Mouse (Mus musculus): Measurements from ENCODE around the gene Epha7. TPM values are rescaled to one million over a fixed set of nuclear protein-coding genes. Genes with fewer than 3 reads are reported as not detected.

Gene Epha7
- polyA plus RNA-seq, 1 experiment: 0.07 TPM

DNA sequence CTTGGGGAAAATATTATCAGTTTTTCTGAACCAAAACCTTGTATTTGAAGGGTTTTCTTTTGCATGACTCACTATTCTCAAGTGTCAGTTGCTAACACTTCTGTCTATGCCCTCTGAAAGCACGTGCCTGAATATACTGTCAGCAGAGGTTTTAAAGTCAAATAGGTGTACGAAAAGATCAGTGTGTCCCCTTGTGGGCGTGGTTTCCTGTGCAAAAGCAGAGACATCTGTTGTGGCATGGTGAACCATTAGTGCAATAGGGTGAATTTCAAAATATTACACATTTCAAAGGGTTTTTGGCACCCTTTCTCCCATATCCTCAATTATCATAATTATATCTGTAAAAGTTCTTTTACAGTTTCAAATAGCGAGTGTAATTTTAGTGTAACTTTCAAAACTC lies 120.5 kb downstream of the Epha7 start:
- Histone ChIP-seq H3K9me3 (0 out of 2 replicates have a peak, but pooled peaks cover 3% of the 10 kb centered on the region), H3K36me3 (replicated peaks; ENCODE audit: low read length) (no peaks in the 10 kb centered on the region), H3K4me1 (no peaks in the 10 kb centered on the region), H3K4me3 (replicated peaks) (no peak overlapping the region), H3K27me3 (replicated peaks) (no peaks in the 10 kb centered on the region)
- TF ChIP-seq FLI1 (IDR thresholded peaks at IDR 0.05; ENCODE audit: low read length): no peak
- no peak for TF ChIP-seq GATA1 (IDR thresholded peaks at IDR 0.05; ENCODE audit: borderline replicate concordance, low read length)

DNA sequence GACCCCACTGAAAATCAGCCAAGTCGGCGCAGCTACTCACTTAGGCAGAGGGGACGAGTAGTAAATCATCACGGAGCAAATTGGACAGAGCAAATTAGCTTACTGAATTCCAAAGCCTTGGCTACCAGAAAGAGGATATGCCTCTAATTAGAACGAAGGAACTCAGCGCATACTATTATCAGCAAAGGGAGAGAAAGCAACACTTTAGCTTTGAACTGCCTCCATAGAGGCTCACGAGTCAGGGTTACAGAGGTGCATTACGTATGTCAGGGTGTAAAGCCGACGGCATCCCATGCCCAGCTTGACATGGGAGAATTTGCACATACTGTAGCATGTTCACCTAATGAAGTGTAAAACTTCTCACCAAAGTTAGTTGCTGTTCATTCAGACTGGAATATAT lies 121.9 kb downstream of the Epha7 start:
- no peaks in the 10 kb centered on the region for H3K27me3 ChIP-seq (replicated peaks)
- H3K9me3 ChIP-seq: 0 out of 2 replicates have a peak, but pooled peaks cover 3% of the 10 kb centered on the region
- TF ChIP-seq GATA1 (IDR thresholded peaks at IDR 0.05; ENCODE audit: borderline replicate concordance, low read length): no peak
- TF ChIP-seq FLI1 (IDR thresholded peaks at IDR 0.05; ENCODE audit: low read length): no peak
- no peak overlapping the region for H3K4me3 ChIP-seq (replicated peaks)
- H3K36me3 ChIP-seq (replicated peaks; ENCODE audit: low read length): no peaks in the 10 kb centered on the region
- H3K4me1 ChIP-seq: no peaks in the 10 kb centered on the region

DNA sequence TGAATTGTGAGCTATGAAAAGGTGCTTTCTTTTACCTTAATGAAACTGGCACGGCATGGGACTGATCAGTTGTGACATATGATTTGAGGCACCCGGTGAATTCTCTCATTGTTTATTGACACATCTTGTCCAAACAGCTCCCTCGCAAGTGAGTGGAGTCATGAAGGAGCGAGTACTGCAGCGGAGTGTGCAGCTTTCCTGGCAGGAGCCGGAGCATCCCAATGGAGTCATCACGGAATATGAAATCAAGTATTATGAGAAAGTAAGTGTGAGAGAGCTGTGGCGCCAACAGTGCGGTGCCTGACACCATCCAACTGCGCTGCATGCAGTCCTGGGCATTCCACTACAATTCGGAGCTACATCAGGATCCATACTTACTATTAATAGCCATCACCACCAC lies 122.6 kb downstream of the Epha7 start:
- Histone ChIP-seq H3K4me3 (replicated peaks) (no peak overlapping the region), H3K36me3 (replicated peaks; ENCODE audit: low read length) (no peaks in the 10 kb centered on the region), H3K9me3 (0 out of 2 replicates have a peak, but pooled peaks cover 3% of the 10 kb centered on the region), H3K27me3 (replicated peaks) (no peaks in the 10 kb centered on the region), H3K4me1 (no peaks in the 10 kb centered on the region)
- TF ChIP-seq GATA1 (IDR thresholded peaks at IDR 0.05; ENCODE audit: borderline replicate concordance, low read length) (no peak), FLI1 (IDR thresholded peaks at IDR 0.05; ENCODE audit: low read length) (no peak)

- H3K36me3 ChIP-seq (replicated peaks; ENCODE audit: low read length): no peaks in the 10 kb centered on the region
- no peaks in the 10 kb centered on the region for H3K4me1 ChIP-seq
- TF ChIP-seq FLI1 (IDR thresholded peaks at IDR 0.05; ENCODE audit: low read length) (no peak), GATA1 (IDR thresholded peaks at IDR 0.05; ENCODE audit: borderline replicate concordance, low read length) (no peak)
- no peak overlapping the region for H3K4me3 ChIP-seq (replicated peaks)
- 0 out of 2 replicates have a peak, but pooled peaks cover under 1% of the 10 kb centered on the region for H3K9me3 ChIP-seq
- no peaks in the 10 kb centered on the region for H3K27me3 ChIP-seq (replicated peaks)
These were observed 127.8 kb downstream of the Epha7 start for GRCm38 (mm10) chr4:28940710-28941109.

- no peaks in the 10 kb centered on the region for H3K27me3 ChIP-seq (replicated peaks)
- TF ChIP-seq GATA1 (IDR thresholded peaks at IDR 0.05; ENCODE audit: borderline replicate concordance, low read length): no peak
- no peak for TF ChIP-seq FLI1 (IDR thresholded peaks at IDR 0.05; ENCODE audit: low read length)
- no peaks in the 10 kb centered on the region for H3K4me1 ChIP-seq
- no peaks in the 10 kb centered on the region for H3K36me3 ChIP-seq (replicated peaks; ENCODE audit: low read length)
- no peaks in the 10 kb centered on the region for H3K9me3 ChIP-seq
- H3K4me3 ChIP-seq (replicated peaks): no peak overlapping the region
These were observed 131.3 kb downstream of the Epha7 start for GRCm38 (mm10) chr4:28944237-28944636.

DNA sequence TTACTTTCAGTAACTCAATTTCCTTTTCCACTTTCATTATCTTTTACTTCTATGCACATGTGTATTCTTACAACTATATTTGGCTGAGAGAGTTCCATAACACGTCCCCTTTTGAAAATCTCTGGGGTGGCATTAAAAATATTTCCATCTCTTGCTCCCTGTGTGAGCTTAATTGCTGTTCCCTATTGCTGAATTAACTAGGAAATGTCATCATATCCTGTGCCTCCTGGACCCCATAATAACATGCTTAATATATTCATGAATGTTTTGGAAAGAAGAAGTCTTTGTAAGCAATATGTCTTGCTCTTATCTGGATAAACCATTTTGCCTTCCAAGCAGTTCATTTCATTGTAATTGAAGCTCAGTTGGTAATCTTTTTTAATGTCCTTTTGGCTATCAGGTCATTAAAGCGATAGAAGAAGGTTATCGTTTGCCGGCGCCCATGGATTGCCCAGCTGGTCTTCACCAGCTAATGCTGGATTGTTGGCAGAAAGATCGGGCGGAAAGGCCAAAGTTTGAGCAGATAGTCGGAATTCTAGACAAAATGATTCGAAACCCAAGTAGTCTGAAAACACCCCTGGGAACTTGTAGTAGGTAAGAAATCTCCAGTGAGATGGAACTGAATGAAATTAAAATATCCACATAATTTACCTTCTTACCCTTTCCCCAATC lies 148.1 kb downstream of the Epha7 start:
- no peaks in the 10 kb centered on the region for H3K27me3 ChIP-seq (replicated peaks)
- no peaks in the 10 kb centered on the region for H3K4me1 ChIP-seq
- TF ChIP-seq FLI1 (IDR thresholded peaks at IDR 0.05; ENCODE audit: low read length): no peak
- TF ChIP-seq GATA1 (IDR thresholded peaks at IDR 0.05; ENCODE audit: borderline replicate concordance, low read length): no peak
- no peaks in the 10 kb centered on the region for H3K36me3 ChIP-seq (replicated peaks; ENCODE audit: low read length)
- no peaks in the 10 kb centered on the region for H3K9me3 ChIP-seq
- H3K4me3 ChIP-seq (replicated peaks): no peak overlapping the region

DNA sequence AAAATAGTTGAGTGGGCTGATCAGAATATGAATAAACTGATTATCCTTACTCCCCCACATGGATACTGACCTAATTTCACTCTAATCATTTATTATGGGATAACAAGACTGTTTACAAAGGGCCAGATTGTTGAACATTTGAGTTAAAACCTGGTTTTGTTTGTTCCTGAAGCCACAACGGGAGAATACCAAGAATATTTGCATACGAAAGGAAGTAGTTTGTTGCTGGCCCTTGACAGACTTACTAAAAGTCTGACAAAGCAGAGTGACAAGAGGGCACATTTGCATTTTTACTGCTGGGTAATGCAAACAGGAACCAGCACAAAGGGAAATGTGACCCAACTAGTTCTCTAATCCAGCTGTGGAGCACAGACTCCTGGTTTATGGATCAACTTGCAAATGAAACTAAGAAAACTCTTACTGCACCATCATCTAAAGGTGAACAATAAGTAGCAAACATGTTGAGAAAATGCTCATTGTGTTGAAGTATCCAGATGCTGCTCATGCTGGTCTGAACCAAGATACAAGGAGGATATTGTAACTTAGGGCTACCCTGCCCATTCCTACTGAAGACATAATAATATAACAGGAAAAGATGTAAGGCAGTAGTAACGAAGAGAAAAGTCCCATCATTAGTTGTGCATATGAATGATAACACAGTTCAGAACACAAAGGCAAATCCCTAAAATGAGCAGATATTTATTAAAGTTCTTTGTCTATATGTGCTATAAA lies 154.8 kb downstream of the Epha7 start:
- Histone ChIP-seq H3K36me3 (replicated peaks; ENCODE audit: low read length) (no peaks in the 10 kb centered on the region), H3K9me3 (no peaks in the 10 kb centered on the region), H3K4me1 (no peaks in the 10 kb centered on the region), H3K27me3 (replicated peaks) (no peaks in the 10 kb centered on the region), H3K4me3 (replicated peaks) (no peak overlapping the region)
- TF ChIP-seq FLI1 (IDR thresholded peaks at IDR 0.05; ENCODE audit: low read length) (no peak), GATA1 (IDR thresholded peaks at IDR 0.05; ENCODE audit: borderline replicate concordance, low read length) (no peak)

DNA sequence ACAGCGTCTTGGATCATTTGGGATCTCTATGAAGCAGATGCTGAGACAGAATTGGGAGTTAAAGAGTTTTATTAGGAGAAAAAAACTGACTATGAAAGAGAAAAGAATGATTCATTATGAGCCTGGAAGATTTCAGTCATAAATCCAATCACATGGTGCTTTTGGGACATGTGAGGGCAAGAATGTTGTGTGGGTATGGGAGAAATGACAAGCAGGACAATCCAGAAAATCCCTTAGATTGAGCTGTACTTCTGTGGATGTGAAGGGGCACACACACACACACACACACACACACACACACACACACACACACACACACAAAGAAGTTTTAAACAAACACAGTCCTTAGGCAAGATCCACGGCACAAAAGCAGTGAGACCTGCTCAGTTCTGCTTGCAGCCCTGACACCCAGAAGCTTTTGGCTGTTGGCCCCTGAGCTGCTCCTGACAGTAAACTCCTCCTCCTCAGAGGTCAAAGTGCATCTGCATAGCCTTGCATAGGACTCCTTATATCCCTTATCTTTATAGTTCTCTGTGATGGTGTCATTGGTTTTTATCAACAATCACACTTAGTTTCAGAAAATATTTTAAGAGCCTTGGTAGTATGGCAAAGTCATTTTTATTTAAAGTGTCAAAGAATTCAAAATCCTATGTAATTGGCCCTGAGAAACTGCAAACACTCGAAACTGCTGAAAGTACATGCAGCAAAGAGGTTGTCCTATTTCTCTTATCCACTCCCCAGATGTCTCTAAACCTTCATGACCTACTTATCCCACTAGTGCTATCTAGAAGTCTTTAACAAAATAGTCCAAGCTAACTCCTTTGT lies 185.7 kb downstream of the Epha7 start:
- TF ChIP-seq FLI1 (IDR thresholded peaks at IDR 0.05; ENCODE audit: low read length): no peak
- TF ChIP-seq GATA1 (IDR thresholded peaks at IDR 0.05; ENCODE audit: borderline replicate concordance, low read length): no peak
- no peaks in the 10 kb centered on the region for H3K27me3 ChIP-seq (replicated peaks)

DNA sequence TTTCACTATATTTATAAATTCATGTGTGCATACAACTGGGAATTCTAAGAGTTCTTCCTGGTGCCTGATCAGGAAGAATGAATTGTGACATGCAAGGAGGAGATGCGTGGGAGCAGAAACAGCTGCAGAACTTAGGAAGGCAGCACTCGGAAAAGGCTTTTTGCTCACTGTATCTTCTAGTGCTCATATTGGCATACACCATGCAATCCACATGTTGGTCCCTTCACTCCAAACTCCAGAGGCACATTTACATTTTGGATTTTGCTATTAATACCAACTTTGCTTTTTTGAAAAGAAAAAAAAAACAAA lies 186.3 kb downstream of the Epha7 start:
- 0 out of 2 replicates have a peak, but pooled peaks cover 7% of the 10 kb centered on the region for H3K9me3 ChIP-seq
- H3K4me1 ChIP-seq: no peaks in the 10 kb centered on the region
- TF ChIP-seq GATA1 (IDR thresholded peaks at IDR 0.05; ENCODE audit: borderline replicate concordance, low read length) (no peak), FLI1 (IDR thresholded peaks at IDR 0.05; ENCODE audit: low read length) (no peak)
- no peaks in the 10 kb centered on the region for H3K27me3 ChIP-seq (replicated peaks)
- H3K4me3 ChIP-seq (replicated peaks): no peak overlapping the region
- no peaks in the 10 kb centered on the region for H3K36me3 ChIP-seq (replicated peaks; ENCODE audit: low read length)

More for the DNA sequence above, 185.7 kb downstream of the Epha7 start:
- Histone ChIP-seq H3K9me3 (0 out of 2 replicates have a peak, but pooled peaks cover 6% of the 10 kb centered on the region), H3K36me3 (replicated peaks; ENCODE audit: low read length) (no peaks in the 10 kb centered on the region), H3K4me3 (replicated peaks) (no peak overlapping the region), H3K4me1 (no peaks in the 10 kb centered on the region)

Data from megakaryocyte, embryonic 14.5 days (primary cell).